Mouse (Mus musculus) CH12.LX (cell line): ENCODE measurements around the gene Tomm6. TPM values are rescaled to one million over a fixed set of nuclear protein-coding genes. Genes with fewer than 3 reads are reported as not detected.

ENCODE experiments used
- DNase-seq: peaks from one replicate; pipeline ENCODE4 v3.0.0-alpha.2; 2013; ENCODE audit errors: extremely low read depth
- H3K27ac ChIP-seq: 2 replicates; pipeline ENCODE4 v1.5.1; 2012; ENCODE audit warnings: low read depth, mild to moderate bottlenecking, control low read depth, moderate library complexity; ENCODE audit not compliant: insufficient read depth
- H3K27me3 ChIP-seq: replicated peaks from 2 replicates; pipeline ENCODE3; 2012; ENCODE audit warnings: inconsistent platforms
- H3K36me3 ChIP-seq, 2 experiments: replicated peaks in 1 of 2; 2 replicates each; pipeline versions ENCODE3 to v1.6.1; 2012; ENCODE audit warnings: inconsistent platforms in 1 of 2, low read length in 1 of 2, mild to moderate bottlenecking in 1 of 2, mixed read lengths in 1 of 2, moderate library complexity in 1 of 2; ENCODE audit not compliant: control insufficient read depth in 1 of 2, insufficient read depth in 1 of 2
- H3K4me1 ChIP-seq, 2 experiments: 2 replicates each; pipeline ENCODE4 v1.6.1; 2012; ENCODE audit warnings: inconsistent platforms in 1 of 2, moderate library complexity in 1 of 2; ENCODE audit not compliant: insufficient read depth in 2 of 2, control insufficient read depth in 1 of 2
- H3K4me2 ChIP-seq: 2 replicates; pipeline ENCODE4 v1.6.1; 2012; ENCODE audit warnings: low read depth, mild to moderate bottlenecking, control low read depth; ENCODE audit not compliant: poor library complexity, insufficient read depth, severe bottlenecking
- H3K4me3 ChIP-seq, 3 experiments: fragments of 150-350 bp in 1 of 3; sonication (generic) in 1 of 3; replicated peaks in 1 of 3; 2 replicates each; pipeline versions ENCODE3 to v1.5.1; 2011 to 2012; ENCODE audit warnings: low read depth in 2 of 3, low read length in 2 of 3, mild to moderate bottlenecking in 2 of 3, moderate library complexity in 2 of 3, control low read depth in 1 of 3, improper control_type of control experiment in 1 of 3, inconsistent platforms in 1 of 3, mixed read lengths in 1 of 3; ENCODE audit not compliant: poor library complexity in 1 of 3
- H3K79me2 ChIP-seq: replicated peaks from 2 replicates; pipeline ENCODE4 v1.6.1; 2012; ENCODE audit warnings: mild to moderate bottlenecking, moderate library complexity; ENCODE audit not compliant: control insufficient read depth, poor library complexity, insufficient read depth, severe bottlenecking; ENCODE audit errors: extremely low read depth
- H3K9ac ChIP-seq: 2 replicates; pipeline ENCODE4 v1.6.1; 2012; ENCODE audit warnings: low read depth, mild to moderate bottlenecking, control low read depth, moderate library complexity; ENCODE audit not compliant: insufficient read depth
- H3K9me3 ChIP-seq: replicated peaks from 2 replicates; pipeline ENCODE3; 2012; ENCODE audit warnings: low read length, inconsistent platforms, mixed read lengths
- BHLHE40 ChIP-seq: IDR thresholded peaks from 2 replicates; pipeline ENCODE4 v1.6.1; 2011; ENCODE audit warnings: mild to moderate bottlenecking, low read depth, low read length, improper control_type of control experiment
- CHD1 ChIP-seq: IDR thresholded peaks from 2 replicates; pipeline ENCODE4 v1.6.1; 2012; ENCODE audit warnings: low read depth, low read length, improper control_type of control experiment, inconsistent platforms
- CHD2 ChIP-seq: IDR thresholded peaks from 2 replicates; pipeline ENCODE4 v1.6.1; 2011; ENCODE audit warnings: low read length, improper control_type of control experiment
- CTCF ChIP-seq, 2 experiments: IDR thresholded peaks in 1 of 2; conservative IDR thresholded peaks in 1 of 2; 2 replicates each; pipeline ENCODE4 v1.5.1; 2011 to 2012; ENCODE audit warnings: low read depth in 2 of 2, low read length in 2 of 2, improper control_type of control experiment in 1 of 2, inconsistent platforms in 1 of 2, mild to moderate bottlenecking in 1 of 2, moderate library complexity in 1 of 2
- E2F4 ChIP-seq: IDR thresholded peaks from 2 replicates; pipeline ENCODE4 v1.6.1; 2011; ENCODE audit warnings: low read depth, low read length, improper control_type of control experiment; ENCODE audit not compliant: insufficient replicate concordance
- EP300 ChIP-seq: IDR thresholded peaks from 2 replicates; pipeline ENCODE4 v1.6.1; 2011; ENCODE audit warnings: low read length, improper control_type of control experiment
- ETS1 ChIP-seq: conservative IDR thresholded peaks from 2 replicates; pipeline ENCODE4 v1.6.1; 2012; ENCODE audit warnings: low read depth, mild to moderate bottlenecking, inconsistent platforms, low read length, improper control_type of control experiment, moderate library complexity
- IRF4 ChIP-seq: IDR thresholded peaks from 2 replicates; pipeline ENCODE4 v1.6.1; 2014; ENCODE audit warnings: low read depth, mild to moderate bottlenecking, inconsistent platforms, low read length, improper control_type of control experiment
- JUND ChIP-seq: conservative IDR thresholded peaks from 2 replicates; pipeline ENCODE4 v1.6.1; 2011; ENCODE audit warnings: low read depth, low read length, improper control_type of control experiment
- MAFK ChIP-seq: IDR thresholded peaks from 2 replicates; pipeline ENCODE4 v1.6.1; 2011; ENCODE audit warnings: low read length, improper control_type of control experiment; ENCODE audit not compliant: insufficient replicate concordance
- MAX ChIP-seq: IDR thresholded peaks from 2 replicates; pipeline ENCODE4 v1.6.1; 2011; ENCODE audit warnings: low read length, improper control_type of control experiment
- POLR2A ChIP-seq: IDR thresholded peaks from 2 replicates; pipeline ENCODE4 v1.6.1; 2011; ENCODE audit warnings: low read depth, mild to moderate bottlenecking, improper control_type of control experiment, low read length
- SIN3A ChIP-seq: IDR thresholded peaks from 2 replicates; pipeline ENCODE4 v1.6.1; 2012; ENCODE audit warnings: low read length, improper control_type of control experiment, inconsistent platforms
- SMC3 ChIP-seq: IDR thresholded peaks from 2 replicates; pipeline ENCODE4 v1.6.1; 2011; ENCODE audit warnings: low read depth, low read length, improper control_type of control experiment
- TBP ChIP-seq: conservative IDR thresholded peaks from 2 replicates; pipeline ENCODE4 v1.6.1; 2011; ENCODE audit warnings: low read depth, low read length, improper control_type of control experiment
- TCF12 ChIP-seq: IDR thresholded peaks from 2 replicates; pipeline ENCODE4 v1.6.1; 2014; ENCODE audit warnings: low read depth, mild to moderate bottlenecking, inconsistent platforms, low read length, improper control_type of control experiment
- USF1 ChIP-seq: IDR thresholded peaks from 2 replicates; pipeline ENCODE4 v1.6.1; 2014; ENCODE audit warnings: low read depth, mild to moderate bottlenecking, inconsistent platforms, low read length, improper control_type of control experiment
- USF2 ChIP-seq: conservative IDR thresholded peaks from 2 replicates; pipeline ENCODE4 v1.6.1; 2011; ENCODE audit warnings: low read depth, low read length, improper control_type of control experiment
- ZMIZ1 ChIP-seq: IDR thresholded peaks from 2 replicates; pipeline ENCODE4 v1.6.1; 2012; ENCODE audit warnings: low read depth, mild to moderate bottlenecking, inconsistent platforms, low read length, improper control_type of control experiment
- ZNF384 ChIP-seq: IDR thresholded peaks from 2 replicates; pipeline ENCODE4 v1.6.1; 2012; ENCODE audit warnings: low read depth, low read length, improper control_type of control experiment, inconsistent platforms
- dilution Hi-C: fragments of 300-500 bp; cut with MboI; formaldehyde crosslinking; loops from 2 replicates; pipeline ENCODE4 v1.14.3; 2020; ENCODE audit warnings: low sequenced_read_pairs; ENCODE audit not compliant: extremely low pct_unique_long_range_greater_than_20kb, extremely low pct_ligation_motif_present
- in situ Hi-C: fragments of 300-500 bp; cut with MboI; formaldehyde crosslinking; loops from 3 replicates; pipeline ENCODE4 v1.14.3; 2019; ENCODE audit warnings: low sequenced_read_pairs, low pct_ligation_motif_present, low pct_unique_long_range_greater_than_20kb, mixed read lengths
- polyA plus RNA-seq: library from polyadenylated mRNA; unstranded; fragments of >175 nt; gene quantifications from 2 replicates; pipeline ENCODE4 v1.2.1, GENCODE M21; 2012; ENCODE audit warnings: low read depth; ENCODE audit not compliant: insufficient read length
- total RNA-seq, 2 experiments: library from RNA; depleted of rRNA; stranded (reverse); fragments of 300-350 nt in 1 of 2; fragments of >200 nt in 1 of 2; gene quantifications; 2 replicates each; pipeline ENCODE4 v1.2.3; 2012 to 2014

Tomm6 gene
- total and polyA plus RNA-seq, 3 experiments: 26.4 to 424 (median 46.1) TPM

- H3K9me3 ChIP-seq: no peaks in the 10 kb centered on the region
- dilution Hi-C loops (no loop called here), in situ Hi-C loops (no loop called here)
- H3K4me3 ChIP-seq: peak within 1 kb of the TSS; percentile 34 to 74 (median 61)
- H3K4me2 ChIP-seq: peak within 1 kb of the TSS; percentile 83
- H3K79me2 ChIP-seq: no peaks in the 10 kb centered on the region
- H3K4me1 ChIP-seq: peaks cover 2 to 12% of the 10 kb centered on the region in 2 experiments; a peak in 3 of 4 replicates
- no peak for TF ChIP-seq JUND
- no peak for TF ChIP-seq USF1
- peaks cover 80% of the 10 kb centered on the region for H3K27me3 ChIP-seq
- no peak within 1 kb of the TSS for H3K27ac ChIP-seq
- no peaks in the 10 kb centered on the region for H3K36me3 ChIP-seq
- peak within 1 kb of the TSS; percentile 98 for H3K9ac ChIP-seq
- no peak for DNase-seq
Observed at GRCm38 (mm10) chr17:47694442-47694502, 6.1 kb upstream of the Tomm6 start, which contains the start of gene Gm21981. Gene Gm21981 (minus strand): TSS chr17:47694455.

- no peaks in the 10 kb centered on the region for H3K79me2 ChIP-seq
- peaks cover 83% of the 10 kb centered on the region for H3K27me3 ChIP-seq
- in situ Hi-C loops: no loop called here
- no peaks in the 10 kb centered on the region for H3K9me3 ChIP-seq
- H3K36me3 ChIP-seq: no peaks in the 10 kb centered on the region
- DNase-seq: no peak
- peak overlapping the region; percentile 77 for H3K4me2 ChIP-seq
- peak overlapping the region in 1 of 3 experiments; percentile 74 for H3K4me3 ChIP-seq
- H3K9ac ChIP-seq: no peak overlapping the region
- H3K27ac ChIP-seq: no peak overlapping the region
- dilution Hi-C loops: no loop called here
- peaks cover 2 to 16% of the 10 kb centered on the region in 2 experiments; a peak in 3 of 4 replicates for H3K4me1 ChIP-seq
- TF ChIP-seq MAX: no peak
- no peak for TF ChIP-seq ETS1
- no peak for TF ChIP-seq CTCF (conservative IDR thresholded peaks at IDR 0.05 in 1 of 2, IDR thresholded peaks at IDR 0.05 in 1 of 2; ENCODE audit: low read depth in 2 of 2, low read length in 2 of 2)
- no peak for TF ChIP-seq SIN3A
- no peak for TF ChIP-seq SMC3
- no peak for TF ChIP-seq CHD1
- TF ChIP-seq CHD2: no peak
- TF ChIP-seq TCF12: no peak
- no peak for TF ChIP-seq TBP
- no peak for TF ChIP-seq E2F4
- no peak for TF ChIP-seq MAFK
- no peak for TF ChIP-seq EP300
- no peak for TF ChIP-seq BHLHE40
- TF ChIP-seq ZNF384: no peak
- TF ChIP-seq ZMIZ1: no peak
- no peak for TF ChIP-seq POLR2A
- no peak for TF ChIP-seq IRF4
- TF ChIP-seq USF2: no peak
- no peak for TF ChIP-seq USF1
Observed at GRCm38 (mm10) chr17:47693671-47694441, 5.7 kb upstream of the Tomm6 start.
